Mouse (Mus musculus) liver, embryonic 14.5 days (tissue): ENCODE data around the gene Gm3435. TPM values are rescaled to one million over a fixed set of nuclear protein-coding genes. Genes with fewer than 3 reads are reported as not detected.
"Not testable (repeated sequence)": the region's sequence is repeated elsewhere in the genome, so short reads cannot be mapped to it uniquely, and the experiment has no call there.

Source experiments
- ATAC-seq: fragments of 200-750 bp; cut with Nextera tagmentation; 2 replicates; pipeline ENCODE4 v1.8.0; 2017; ENCODE audit warnings: moderate number of reproducible peaks, mild to moderate bottlenecking, moderate library complexity; ENCODE audit not compliant: insufficient read depth
- DNase-seq, 3 experiments: peaks; one replicate each; pipeline ENCODE4 v3.0.0-alpha.2; 2012 to 2013; ENCODE audit warnings: low read depth in 3 of 3, low spot score in 3 of 3
- H3K27ac ChIP-seq: fragments of 300-500 bp; sonication (generic); 2 replicates; pipeline ENCODE4 v1.5.1; 2014; ENCODE audit warnings: moderate library complexity, mild to moderate bottlenecking, control low read depth, inconsistent platforms
- H3K27me3 ChIP-seq: fragments of 300-500 bp; sonication (generic); 2 replicates; pipeline ENCODE4 v1.6.1; 2014; ENCODE audit warnings: mild to moderate bottlenecking, low read length, moderate library complexity; ENCODE audit not compliant: control insufficient read depth, insufficient read depth
- H3K36me3 ChIP-seq: fragments of 300-500 bp; sonication (generic); replicated peaks from 2 replicates; pipeline ENCODE4 v1.6.1; 2014; ENCODE audit warnings: low read depth; ENCODE audit not compliant: control insufficient read depth, insufficient read depth
- H3K4me1 ChIP-seq, 2 experiments: fragments of 200-500 bp in 1 of 2; fragments of 300-500 bp in 1 of 2; sonication (generic) in 1 of 2; replicated peaks; 2 replicates each; pipeline ENCODE4 v1.6.1; 2012 to 2014; ENCODE audit warnings: antibody characterized with exemption in 1 of 2, inconsistent platforms in 1 of 2, low read length in 1 of 2; ENCODE audit not compliant: control insufficient read depth in 2 of 2, insufficient read depth in 2 of 2
- H3K4me2 ChIP-seq: fragments of 300-500 bp; sonication (generic); 2 replicates; pipeline ENCODE4 v1.6.1; 2014; ENCODE audit warnings: low read depth, mild to moderate bottlenecking, control low read depth, moderate library complexity
- H3K4me3 ChIP-seq, 2 experiments: fragments of 200-500 bp in 1 of 2; fragments of 300-500 bp in 1 of 2; sonication (generic) in 1 of 2; 2 replicates each; pipeline ENCODE4 v1.5.1; 2012 to 2014; ENCODE audit warnings: low read depth in 2 of 2, low read length in 2 of 2, mild to moderate bottlenecking in 2 of 2, control low read depth in 1 of 2, inconsistent platforms in 1 of 2, moderate library complexity in 1 of 2; ENCODE audit not compliant: insufficient read depth in 1 of 2
- H3K9ac ChIP-seq: fragments of 300-500 bp; sonication (generic); replicated peaks from 2 replicates; pipeline ENCODE4 v1.6.1; 2014; ENCODE audit warnings: mild to moderate bottlenecking, control low read depth, moderate library complexity
- H3K9me3 ChIP-seq: fragments of 300-500 bp; sonication (generic); 2 replicates; pipeline ENCODE4 v1.6.1; 2016; ENCODE audit warnings: low read length, mixed read lengths; ENCODE audit not compliant: control insufficient read depth
- CTCF ChIP-seq: IDR thresholded peaks from 2 replicates; pipeline ENCODE4 v1.5.1; 2016; ENCODE audit warnings: antibody characterized with exemption, low read depth, control low read depth
- EP300 ChIP-seq: IDR thresholded peaks from 2 replicates; pipeline ENCODE4 v1.6.1; 2016; ENCODE audit warnings: antibody characterized with exemption, low read depth
- WGBS: fragments of 180-500 bp; shearing (Covaris S2); extraction: QIAGEN DNeasy Blood & Tissue Kit; methylation state at CpG from one replicate; pipeline ENCODE4 v1.1.7; 2014; ENCODE audit not compliant: insufficient replicate concordance; 5-methylcytosine and 5-hydroxymethylcytosine counted together
- polyA plus RNA-seq, 2 experiments: library from polyadenylated mRNA; depleted of rRNA in 1 of 2; stranded (reverse) in 1 of 2; unstranded in 1 of 2; fragments of >200 nt; fragmentation: Nextera tagmentation in 1 of 2; extraction: Ambion mirVana in 1 of 2; gene quantifications; 2 replicates each; pipeline versions ENCODE4 v1.2.1 to v1.2.3; 2012 to 2014

Gm3435 gene
- polyA plus RNA-seq, 2 experiments = 2.7 to 3.1 TPM

- not testable (repeated sequence) for H3K4me1 ChIP-seq, H3K4me3 ChIP-seq, H3K4me2 ChIP-seq, DNase-seq, H3K9me3 ChIP-seq, H3K9ac ChIP-seq, H3K27ac ChIP-seq, H3K36me3 ChIP-seq, H3K27me3 ChIP-seq, ATAC-seq
- no CpG with 5 or more reads among the region's 1 CpGs for WGBS
Observed at GRCm38 (mm10) chr17:15050338-15050737, 40.4 kb downstream of the Gm3435 start.

DNA sequence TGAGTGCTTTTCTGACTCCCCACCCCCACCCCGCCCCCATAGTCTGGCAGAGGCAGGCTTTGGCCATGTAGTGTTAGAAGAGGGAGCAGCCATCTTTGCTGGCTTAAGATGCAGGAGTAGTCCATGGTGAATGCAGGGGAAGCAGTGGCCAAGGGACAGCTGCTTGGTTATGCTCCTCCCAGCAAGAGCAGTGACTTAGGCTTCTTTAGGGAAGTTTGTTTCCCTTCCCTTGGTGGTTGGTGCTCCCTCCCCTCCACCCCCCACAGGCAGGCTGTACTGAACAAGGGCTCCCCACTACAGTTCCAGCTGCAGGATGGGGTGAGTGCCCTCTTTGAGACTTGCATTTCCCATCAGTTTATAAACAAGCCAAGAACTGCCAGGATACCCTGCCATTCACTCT lies 42.8 kb downstream of the Gm3435 start:
- not testable (repeated sequence) for DNase-seq, H3K4me1 ChIP-seq, H3K9ac ChIP-seq, H3K36me3 ChIP-seq, H3K9me3 ChIP-seq, H3K4me2 ChIP-seq, H3K27me3 ChIP-seq, H3K27ac ChIP-seq, H3K4me3 ChIP-seq
- ATAC-seq = peak; percentile 30; the same call in 1 of the 2 replicates
- 45% methylated on average over 1 of the region's 1 CpGs for WGBS

GRCm38 (mm10) chr17:15053183-15053828 lies 43.3 kb downstream of the Gm3435 start:
- not testable (repeated sequence) for H3K9me3 ChIP-seq, DNase-seq, H3K4me2 ChIP-seq, H3K9ac ChIP-seq, H3K4me3 ChIP-seq, H3K4me1 ChIP-seq, H3K27ac ChIP-seq, H3K27me3 ChIP-seq, H3K36me3 ChIP-seq, ATAC-seq
- WGBS = 85% methylated on average over 5 of the region's 8 CpGs

- not testable (repeated sequence) for H3K27ac ChIP-seq, H3K36me3 ChIP-seq, ATAC-seq, H3K4me3 ChIP-seq, DNase-seq, H3K4me1 ChIP-seq, H3K27me3 ChIP-seq, H3K9ac ChIP-seq, H3K4me2 ChIP-seq, H3K9me3 ChIP-seq
- 85% methylated on average over 10 of the region's 13 CpGs for WGBS
Observed at GRCm38 (mm10) chr17:15053829-15054200, 43.8 kb downstream of the Gm3435 start.

DNA sequence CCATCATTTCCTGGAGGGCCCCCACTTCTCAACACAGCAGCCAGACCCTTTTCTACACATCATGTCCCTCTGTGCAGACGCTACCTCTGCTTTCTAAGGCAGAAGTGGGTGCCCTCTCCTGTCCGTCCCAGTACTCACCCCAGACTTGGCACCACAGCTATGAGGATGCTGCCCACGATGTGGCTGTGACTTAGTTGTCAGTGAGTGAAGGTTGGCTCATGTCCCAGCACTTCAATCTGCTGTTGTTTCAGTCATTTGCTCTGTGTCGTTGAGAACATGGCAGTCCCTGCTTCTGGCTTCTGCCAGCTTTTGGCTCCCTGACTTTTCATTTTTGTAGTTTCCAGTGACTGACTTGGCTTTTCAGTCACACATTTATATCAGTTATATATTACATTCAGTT lies 45.9 kb downstream of the Gm3435 start:
- peaks cover 10% of the 10 kb centered on the region for H3K36me3 ChIP-seq
- no peak for TF ChIP-seq EP300
- TF ChIP-seq CTCF = no peak

DNA sequence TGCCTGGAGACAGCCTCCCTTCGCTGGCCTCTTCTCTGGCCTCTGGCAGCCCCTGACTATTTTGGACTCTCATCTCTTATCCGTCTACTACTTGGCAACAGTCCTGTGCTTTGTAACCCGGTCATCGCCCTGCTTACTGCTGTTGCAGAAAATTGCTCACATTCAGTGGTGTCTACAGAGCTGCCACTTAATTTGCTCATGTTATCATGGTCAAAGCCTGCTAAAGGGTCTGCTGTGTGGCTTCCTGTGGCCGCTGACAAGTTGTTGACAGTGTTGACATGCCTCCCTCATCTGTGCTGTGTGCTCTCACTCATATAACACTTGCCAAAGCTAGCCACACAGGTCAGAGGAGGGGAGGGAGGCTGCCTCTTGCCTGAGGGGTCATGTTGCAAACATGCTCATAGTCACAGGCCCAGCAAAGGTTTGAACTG lies 48.2 kb downstream of the Gm3435 start:
- 62% methylated on average over 5 of the region's 5 CpGs for whole genome bisulfite sequencing
- TF ChIP-seq CTCF (no peak), EP300 (no peak)
- H3K36me3 ChIP-seq = peaks cover 10% of the 10 kb centered on the region
- H3K27me3 ChIP-seq = no peaks in the 10 kb centered on the region
- H3K27ac ChIP-seq = no peak overlapping the region
- H3K4me1 ChIP-seq = no peaks in the 10 kb centered on the region
- H3K9me3 ChIP-seq = no peaks in the 10 kb centered on the region
- H3K4me3 ChIP-seq = no peak overlapping the region
- ATAC-seq (no peak), DNase-seq (no peak)
- H3K4me2 ChIP-seq = no peak overlapping the region
- no peak overlapping the region for H3K9ac ChIP-seq

More for the DNA sequence above, 45.9 kb downstream of the Gm3435 start:
- ATAC-seq = no peak
- Histone ChIP-seq H3K27ac (no peak overlapping the region), H3K4me2 (no peak overlapping the region), H3K4me3 (no peak overlapping the region), H3K9me3 (no peaks in the 10 kb centered on the region), H3K4me1 (no peaks in the 10 kb centered on the region), H3K27me3 (no peaks in the 10 kb centered on the region), H3K9ac (no peak overlapping the region)
- 69% methylated on average over 4 of the region's 4 CpGs for WGBS
- no peak for DNase-seq
